Mouse (Mus musculus) lung, postnatal 0 days (tissue): ENCODE results near the gene Fam221b. TPM values are rescaled to one million over a fixed set of nuclear protein-coding genes. Genes with fewer than 3 reads are reported as not detected.

Experiments
- ATAC-seq: fragments of 200-750 bp; cut with Nextera tagmentation; 2 replicates; pipeline ENCODE4 v1.8.0; 2017; ENCODE audit warnings: moderate library complexity
- DNase-seq: peaks from one replicate; pipeline ENCODE4 v3.0.0-alpha.2; 2016; ENCODE audit warnings: low spot score
- H3K27ac ChIP-seq: fragments of 300-500 bp; sonication (generic); 2 replicates; pipeline ENCODE4 v1.5.1; 2014; ENCODE audit warnings: antibody characterized with exemption, mild to moderate bottlenecking, low read length, mixed read lengths
- H3K27me3 ChIP-seq: fragments of 300-500 bp; sonication (generic); replicated peaks from 2 replicates; pipeline ENCODE4 v1.6.1; 2014; ENCODE audit warnings: low read length, mixed read lengths; ENCODE audit not compliant: insufficient read depth
- H3K36me3 ChIP-seq: fragments of 300-500 bp; sonication (generic); 2 replicates; pipeline ENCODE4 v1.6.1; 2014; ENCODE audit warnings: low read length, mixed read lengths; ENCODE audit not compliant: insufficient read depth
- H3K4me1 ChIP-seq: fragments of 300-500 bp; sonication (generic); 2 replicates; pipeline ENCODE4 v1.6.1; 2014; ENCODE audit warnings: antibody characterized with exemption, low read depth, low read length, mixed read lengths; ENCODE audit not compliant: insufficient read depth
- H3K4me2 ChIP-seq: fragments of 300-500 bp; sonication (generic); replicated peaks from 2 replicates; pipeline ENCODE4 v1.6.1; 2014; ENCODE audit warnings: low read depth, mild to moderate bottlenecking, low read length, moderate library complexity, mixed read lengths
- H3K4me3 ChIP-seq: fragments of 300-500 bp; sonication (generic); 2 replicates; pipeline ENCODE4 v1.5.1; 2014; ENCODE audit warnings: low read depth, low read length
- H3K9ac ChIP-seq: fragments of 300-500 bp; sonication (generic); replicated peaks from 2 replicates; pipeline ENCODE4 v1.6.1; 2014; ENCODE audit warnings: low read depth, mild to moderate bottlenecking
- H3K9me3 ChIP-seq: fragments of 300-500 bp; sonication (generic); 2 replicates; pipeline ENCODE4 v1.6.1; 2016; ENCODE audit warnings: low read length, mixed read lengths
- CTCF ChIP-seq: IDR thresholded peaks from 2 replicates; pipeline ENCODE4 v1.5.1; 2016; ENCODE audit warnings: antibody characterized with exemption, mild to moderate bottlenecking
- EP300 ChIP-seq: IDR thresholded peaks from 2 replicates; pipeline ENCODE4 v1.6.1; 2016; ENCODE audit warnings: antibody characterized with exemption, mild to moderate bottlenecking, control low read depth
- WGBS: fragments of 180-500 bp; shearing (Covaris S2); extraction: QIAGEN DNeasy Blood & Tissue Kit; methylation state at CpG from one replicate; pipeline ENCODE4 v1.1.7; 2014; 5-methylcytosine and 5-hydroxymethylcytosine counted together
- polyA plus RNA-seq: library from polyadenylated mRNA; unstranded; fragments of >200 nt; fragmentation: Nextera tagmentation; extraction: Ambion mirVana; gene quantifications from 2 replicates; pipeline ENCODE4 v1.2.1, GENCODE M21; 2015

Gene Fam221b
- polyA plus RNA-seq, 1 experiment from 2014 or later = 2.5 TPM

DNA sequence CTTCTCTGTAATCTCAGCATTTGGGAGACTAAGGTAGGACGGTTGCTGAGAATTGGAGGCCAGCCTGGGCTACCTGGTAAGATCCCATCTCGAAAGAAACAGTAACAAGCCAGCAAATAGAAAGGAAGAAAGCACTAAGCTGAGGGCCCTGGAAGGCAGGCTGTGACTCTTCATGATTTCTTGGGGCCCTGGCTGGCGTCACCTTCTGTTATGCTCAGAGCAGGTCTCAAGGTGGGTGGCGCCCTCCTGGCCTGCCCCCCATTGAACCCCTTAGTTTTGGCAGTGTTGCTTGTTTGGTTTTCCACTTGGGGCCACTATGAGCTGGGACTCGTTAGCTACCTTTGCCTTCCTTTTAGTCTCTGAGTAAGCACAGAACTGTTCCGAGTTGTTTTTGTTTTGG, 32.2 kb downstream of the Fam221b start:
- Histone ChIP-seq H3K4me1 (peaks cover 4% of the 10 kb centered on the region; the same call in 1 of the 2 replicates), H3K36me3 (no peaks in the 10 kb centered on the region), H3K4me3 (no peak overlapping the region), H3K9ac (no peak overlapping the region), H3K27ac (no peak overlapping the region), H3K9me3 (no peaks in the 10 kb centered on the region), H3K4me2 (no peak overlapping the region), H3K27me3 (no peaks in the 10 kb centered on the region)
- ATAC-seq (no peak), DNase-seq (no peak)
- TF ChIP-seq EP300 (no peak), CTCF (no peak)
- 80% methylated on average over 6 of the region's 6 CpGs for WGBS

- Histone ChIP-seq H3K9ac (no peak overlapping the region), H3K27me3 (no peaks in the 10 kb centered on the region), H3K4me3 (no peak overlapping the region), H3K9me3 (no peaks in the 10 kb centered on the region), H3K36me3 (no peaks in the 10 kb centered on the region), H3K27ac (no peak overlapping the region), H3K4me2 (no peak overlapping the region), H3K4me1 (peaks cover 4% of the 10 kb centered on the region; the same call in 1 of the 2 replicates)
- WGBS = 70% methylated on average over 7 of the region's 7 CpGs
- TF ChIP-seq CTCF = no peak
- TF ChIP-seq EP300 = no peak
- DNase-seq = peak; percentile 15
- ATAC-seq = no peak
These were observed 34.1 kb downstream of the Fam221b start for GRCm38 (mm10) chr4:43634621-43635374.

- H3K27ac ChIP-seq = no peak overlapping the region
- H3K4me2 ChIP-seq = no peak overlapping the region
- ATAC-seq (no peak), DNase-seq (no peak)
- H3K9ac ChIP-seq = no peak overlapping the region
- TF ChIP-seq EP300 = no peak
- TF ChIP-seq CTCF = no peak
- no peaks in the 10 kb centered on the region for H3K27me3 ChIP-seq
- H3K36me3 ChIP-seq = no peaks in the 10 kb centered on the region
- WGBS = 83% methylated on average over 2 of the region's 2 CpGs
- no peak overlapping the region for H3K4me3 ChIP-seq
- no peaks in the 10 kb centered on the region for H3K9me3 ChIP-seq
- peaks cover 4% of the 10 kb centered on the region; the same call in 1 of the 2 replicates for H3K4me1 ChIP-seq
These were observed 35.2 kb downstream of the Fam221b start for GRCm38 (mm10) chr4:43633736-43634135.

DNA sequence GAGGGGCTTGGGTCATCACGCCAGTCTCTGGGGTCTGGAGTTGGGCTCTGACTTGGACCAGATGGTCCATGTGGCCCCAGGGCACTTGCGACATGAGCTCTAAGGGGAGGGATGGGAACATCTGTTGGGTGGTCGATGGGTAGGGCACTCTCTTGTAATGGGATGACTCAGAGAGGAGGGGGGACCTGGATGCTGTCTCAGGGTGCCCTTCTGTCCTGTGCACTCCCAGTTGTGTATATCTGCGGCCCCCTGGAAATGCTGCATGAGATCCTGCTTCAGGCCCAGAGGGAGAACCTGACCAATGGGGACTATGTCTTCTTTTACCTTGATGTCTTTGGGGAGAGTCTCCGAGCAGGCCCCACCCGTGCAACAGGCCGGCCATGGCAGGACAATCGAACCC, 35.6 kb downstream of the Fam221b start:
- H3K27ac ChIP-seq = no peak overlapping the region
- peaks cover 4% of the 10 kb centered on the region; the same call in 1 of the 2 replicates for H3K4me1 ChIP-seq
- WGBS = 78% methylated on average over 8 of the region's 8 CpGs
- H3K9ac ChIP-seq = no peak overlapping the region
- DNase-seq (no peak), ATAC-seq (no peak)
- no peaks in the 10 kb centered on the region for H3K9me3 ChIP-seq
- H3K27me3 ChIP-seq = no peaks in the 10 kb centered on the region
- no peak for TF ChIP-seq EP300
- no peak for TF ChIP-seq CTCF
- 0 out of 2 replicates have a peak overlapping the region, but pooled peaks have one; percentile 91 for H3K4me2 ChIP-seq
- H3K36me3 ChIP-seq = no peaks in the 10 kb centered on the region
- H3K4me3 ChIP-seq = no peak overlapping the region

- no peaks in the 10 kb centered on the region for H3K9me3 ChIP-seq
- no peaks in the 10 kb centered on the region for H3K27me3 ChIP-seq
- peak overlapping the region; percentile 91 for H3K4me2 ChIP-seq
- peak overlapping the region; percentile 71 for H3K9ac ChIP-seq
- WGBS = 49% methylated on average over 41 of the region's 42 CpGs
- H3K36me3 ChIP-seq = no peaks in the 10 kb centered on the region
- peaks cover 4% of the 10 kb centered on the region; the same call in 1 of the 2 replicates for H3K4me1 ChIP-seq
- DNase-seq = no peak
- TF ChIP-seq CTCF = no peak
- peak overlapping the region; percentile 80 for H3K27ac ChIP-seq
- ATAC-seq = peak; percentile 20
- H3K4me3 ChIP-seq = peak overlapping the region; percentile 65
These were observed 36.7 kb downstream of the Fam221b start for GRCm38 (mm10) chr4:43631956-43632920.
